Mouse (Mus musculus) stomach, postnatal 0 days (tissue): ENCODE measurements around the gene Map3k5. TPM values are rescaled to one million over a fixed set of nuclear protein-coding genes. Genes with fewer than 3 reads are reported as not detected.

Experiments
- ATAC-seq: fragments of 200-750 bp; cut with Nextera tagmentation; 2 replicates; pipeline ENCODE4 v1.8.0; 2017; ENCODE audit not compliant: low FRiP score, low TSS enrichment
- DNase-seq: peaks from one replicate; pipeline ENCODE4 v3.0.0-alpha.2; 2016; ENCODE audit warnings: low spot score
- H3K27ac ChIP-seq: fragments of 300-500 bp; sonication (generic); replicated peaks from 2 replicates; pipeline ENCODE4 v1.5.1; 2014; ENCODE audit warnings: mild to moderate bottlenecking, control low read depth
- H3K27me3 ChIP-seq: fragments of 300-500 bp; sonication (generic); 2 replicates; pipeline ENCODE4 v1.6.1; 2014; ENCODE audit warnings: low read length; ENCODE audit not compliant: control insufficient read depth, insufficient read depth
- H3K36me3 ChIP-seq: fragments of 300-500 bp; sonication (generic); 2 replicates; pipeline ENCODE4 v1.6.1; 2014; ENCODE audit warnings: low read length, mixed read lengths; ENCODE audit not compliant: control insufficient read depth, insufficient read depth
- H3K4me1 ChIP-seq: fragments of 300-500 bp; sonication (generic); replicated peaks from 2 replicates; pipeline ENCODE4 v1.6.1; 2014; ENCODE audit warnings: antibody characterized with exemption; ENCODE audit not compliant: control insufficient read depth, insufficient read depth
- H3K4me2 ChIP-seq: fragments of 300-500 bp; sonication (generic); replicated peaks from 2 replicates; pipeline ENCODE4 v1.6.1; 2014; ENCODE audit warnings: low read depth, mild to moderate bottlenecking, control low read depth, moderate library complexity
- H3K4me3 ChIP-seq: fragments of 300-500 bp; sonication (generic); 2 replicates; pipeline ENCODE4 v1.5.1; 2014; ENCODE audit warnings: low read depth, low read length, control low read depth
- H3K9ac ChIP-seq: fragments of 300-500 bp; sonication (generic); 2 replicates; pipeline ENCODE4 v1.6.1; 2014; ENCODE audit warnings: mild to moderate bottlenecking, low read length, control low read depth, mixed read lengths
- H3K9me3 ChIP-seq: fragments of 300-500 bp; sonication (generic); 2 replicates; pipeline ENCODE4 v1.6.1; 2016; ENCODE audit warnings: low read length; ENCODE audit not compliant: control insufficient read depth
- CTCF ChIP-seq: IDR thresholded peaks from 2 replicates; pipeline ENCODE4 v1.5.1; 2016; ENCODE audit warnings: antibody characterized with exemption, low read depth, mild to moderate bottlenecking, moderate library complexity
- EP300 ChIP-seq: optimal IDR thresholded peaks from 2 replicates; pipeline ENCODE3; 2016; ENCODE audit warnings: antibody characterized with exemption
- WGBS: fragments of 180-500 bp; shearing (Covaris S2); extraction: QIAGEN DNeasy Blood & Tissue Kit; methylation state at CpG from one replicate; pipeline ENCODE4 v1.1.7; 2014; 5-methylcytosine and 5-hydroxymethylcytosine counted together
- polyA plus RNA-seq: library from polyadenylated mRNA; unstranded; fragments of >200 nt; fragmentation: Nextera tagmentation; extraction: Ambion mirVana; gene quantifications from 2 replicates; pipeline ENCODE4 v1.2.1, GENCODE M21; 2015

The Map3k5 gene
- polyA plus RNA-seq, 1 experiment from 2014 or later = 2.4 TPM

DNA sequence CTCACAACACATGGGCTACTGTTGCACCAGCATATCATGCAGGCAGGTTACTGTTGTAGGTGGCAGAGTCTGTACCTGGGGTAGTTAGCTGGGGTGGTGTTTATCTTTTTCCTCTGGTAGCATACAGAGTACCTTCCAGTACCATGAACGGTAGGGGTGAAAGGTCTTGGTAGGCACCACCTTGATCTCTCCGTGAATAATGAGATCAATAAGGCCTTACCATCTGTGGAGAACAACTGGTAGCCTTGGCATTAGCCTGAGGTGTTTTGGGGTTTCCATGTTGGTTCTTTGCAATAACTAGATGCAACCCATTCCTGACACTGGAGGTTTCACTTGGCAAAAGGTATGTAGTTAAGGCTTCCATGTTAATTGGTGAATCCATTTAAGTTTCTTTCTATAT, 109.8 kb downstream of the Map3k5 start:
- no peak overlapping the region for H3K4me3 ChIP-seq
- H3K27ac ChIP-seq = no peak overlapping the region
- no peaks in the 10 kb centered on the region for H3K36me3 ChIP-seq
- DNase-seq (no peak), ATAC-seq (no peak)
- no peaks in the 10 kb centered on the region for H3K4me1 ChIP-seq
- H3K27me3 ChIP-seq = no peaks in the 10 kb centered on the region
- no peak overlapping the region for H3K4me2 ChIP-seq
- WGBS = 97% methylated on average over 2 of the region's 2 CpGs
- no peak for TF ChIP-seq EP300
- TF ChIP-seq CTCF = no peak
- no peaks in the 10 kb centered on the region for H3K9me3 ChIP-seq
- H3K9ac ChIP-seq = no peak overlapping the region

DNA sequence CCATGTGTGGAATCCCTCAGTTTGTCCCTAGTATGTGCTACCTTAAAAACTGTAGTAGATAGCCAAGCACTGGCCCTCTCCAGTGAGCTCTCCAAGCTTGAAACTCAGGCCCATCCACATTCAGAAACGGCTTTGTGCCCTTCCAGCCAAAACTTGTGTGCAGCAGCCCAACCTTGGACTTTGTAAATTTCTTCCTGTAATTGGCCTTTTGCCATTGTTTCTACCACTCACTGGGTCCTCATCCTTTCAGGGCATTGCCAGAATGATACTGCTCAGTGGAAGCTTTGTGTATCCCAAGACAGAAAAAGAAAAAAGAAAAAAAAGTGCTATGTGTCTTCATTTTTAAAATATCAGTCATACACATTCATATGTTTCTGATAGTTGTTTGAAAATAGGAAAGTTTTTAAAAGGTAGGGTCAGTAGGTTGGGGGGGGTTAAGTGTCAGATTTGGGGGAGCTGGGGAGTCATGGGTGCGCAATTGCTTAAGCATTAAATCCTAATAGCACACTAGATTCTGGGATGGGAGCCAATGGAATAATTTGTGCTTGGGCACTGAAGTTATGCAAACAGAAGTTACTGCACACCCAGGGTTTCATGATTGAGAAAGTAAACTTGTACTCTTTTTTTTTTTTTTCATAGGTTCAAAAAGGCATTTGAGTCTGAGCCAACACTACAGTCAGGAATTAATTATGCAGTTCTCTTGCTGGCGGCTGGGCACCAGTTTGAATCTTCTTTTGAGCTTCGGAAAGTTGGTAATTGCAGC, 111.6 kb downstream of the Map3k5 start:
- Histone ChIP-seq H3K36me3 (no peaks in the 10 kb centered on the region), H3K27ac (no peak overlapping the region), H3K4me2 (no peak overlapping the region), H3K9me3 (no peaks in the 10 kb centered on the region), H3K27me3 (no peaks in the 10 kb centered on the region), H3K9ac (no peak overlapping the region), H3K4me3 (no peak overlapping the region), H3K4me1 (no peaks in the 10 kb centered on the region)
- TF ChIP-seq CTCF (no peak), EP300 (peak; percentile 38)
- DNase-seq (peak; percentile 50), ATAC-seq (peak; percentile 84)
- WGBS = 17% methylated on average over 4 of the region's 4 CpGs

DNA sequence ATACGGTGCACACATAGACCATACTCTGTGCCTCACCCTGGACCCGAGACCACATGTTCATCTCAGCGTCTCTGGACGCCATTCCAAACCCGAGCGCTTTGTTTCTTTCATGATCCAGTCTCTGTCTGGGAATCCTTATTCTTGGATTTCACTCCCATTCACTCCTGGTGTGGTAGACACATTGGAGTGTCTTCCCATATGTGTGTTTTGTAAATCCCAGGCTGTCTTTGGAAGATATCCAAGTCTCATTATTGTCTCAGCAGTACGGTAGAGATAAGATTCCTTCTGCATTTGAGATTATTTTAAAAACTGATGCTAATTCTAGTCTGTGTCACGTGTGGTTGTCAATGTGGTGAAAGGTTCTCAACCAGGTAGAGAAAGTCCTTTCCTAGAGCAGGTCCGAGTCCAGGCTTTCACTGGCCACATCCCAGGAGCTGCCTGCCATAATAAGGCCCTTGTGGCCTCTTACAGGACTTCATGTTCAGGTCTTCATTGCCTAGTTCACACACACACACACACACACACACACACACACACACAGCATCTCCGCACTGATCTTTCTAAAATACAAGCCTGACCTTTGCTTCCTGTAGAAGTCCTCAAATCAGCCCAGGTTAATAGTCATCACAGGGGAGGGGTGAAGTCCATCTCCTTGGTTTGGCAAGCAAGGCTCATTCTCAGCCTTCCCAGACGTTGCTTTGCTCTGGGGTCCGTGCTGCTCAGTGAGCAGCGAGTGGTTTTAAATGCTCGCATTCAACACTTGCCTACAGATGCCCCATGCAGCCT, 122.8 kb downstream of the Map3k5 start:
- 88% methylated on average over 14 of the region's 14 CpGs for WGBS
- no peak for ATAC-seq
- Histone ChIP-seq H3K4me1 (no peaks in the 10 kb centered on the region), H3K27me3 (no peaks in the 10 kb centered on the region), H3K4me3 (no peak overlapping the region), H3K36me3 (peaks cover 5% of the 10 kb centered on the region; the same call in 1 of the 2 replicates), H3K27ac (no peak overlapping the region), H3K9me3 (no peaks in the 10 kb centered on the region), H3K4me2 (no peak overlapping the region), H3K9ac (no peak overlapping the region)
- no peak for DNase-seq
- TF ChIP-seq EP300 = no peak
- no peak for TF ChIP-seq CTCF

DNA sequence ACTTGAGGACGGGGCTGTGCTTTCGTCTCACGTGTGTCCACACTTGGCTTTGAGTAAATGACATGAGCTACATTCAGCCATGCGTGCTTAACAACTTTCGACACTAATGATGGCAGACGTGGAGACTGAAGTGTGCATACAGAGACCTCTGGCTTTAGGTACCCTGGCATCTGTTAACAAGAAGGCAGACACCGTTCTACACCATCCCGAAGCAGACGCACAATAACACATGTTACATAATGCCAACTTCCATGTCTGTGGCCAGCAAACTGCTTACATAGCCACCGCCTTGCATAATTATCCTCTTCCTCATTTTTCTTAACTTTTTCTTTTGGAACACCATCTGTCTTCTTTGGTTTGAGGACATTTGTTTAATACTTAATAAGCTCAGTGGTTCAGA, 123.8 kb downstream of the Map3k5 start:
- Histone ChIP-seq H3K4me2 (no peak overlapping the region), H3K4me3 (no peak overlapping the region), H3K27me3 (no peaks in the 10 kb centered on the region), H3K9me3 (no peaks in the 10 kb centered on the region), H3K9ac (no peak overlapping the region), H3K27ac (no peak overlapping the region), H3K4me1 (no peaks in the 10 kb centered on the region), H3K36me3 (peaks cover 5% of the 10 kb centered on the region; the same call in 1 of the 2 replicates)
- WGBS = 89% methylated on average over 10 of the region's 10 CpGs
- DNase-seq (no peak), ATAC-seq (no peak)
- TF ChIP-seq CTCF (no peak), EP300 (no peak)

DNA sequence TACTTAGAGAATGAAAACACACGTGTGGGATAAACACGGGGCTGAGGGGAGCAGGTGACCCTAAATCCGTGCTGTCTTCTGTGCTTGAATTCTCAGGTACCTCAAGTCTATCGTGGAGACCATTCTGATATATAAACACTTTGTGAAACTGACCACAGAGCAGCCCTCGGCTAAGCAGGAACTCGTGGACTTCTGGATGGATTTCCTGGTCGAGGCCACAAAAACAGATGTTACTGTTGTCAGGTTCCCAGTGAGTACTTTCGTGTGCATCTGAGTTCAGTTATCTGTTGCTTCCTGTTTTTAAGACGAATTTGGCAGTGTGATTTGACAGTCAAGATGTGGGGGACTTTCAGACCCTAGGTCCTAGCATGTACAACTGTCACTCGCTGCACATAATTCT, 124.6 kb downstream of the Map3k5 start:
- WGBS = 64% methylated on average over 10 of the region's 10 CpGs
- ATAC-seq (no peak), DNase-seq (no peak)
- Histone ChIP-seq H3K9me3 (no peaks in the 10 kb centered on the region), H3K4me1 (no peaks in the 10 kb centered on the region), H3K36me3 (peaks cover 5% of the 10 kb centered on the region; the same call in 1 of the 2 replicates), H3K27ac (no peak overlapping the region), H3K4me3 (no peak overlapping the region), H3K9ac (no peak overlapping the region), H3K4me2 (no peak overlapping the region), H3K27me3 (no peaks in the 10 kb centered on the region)
- TF ChIP-seq CTCF = no peak
- TF ChIP-seq EP300 = no peak
